Mouse (Mus musculus): ENCODE measurements around the gene Acoxl. TPM values are rescaled to one million over a fixed set of nuclear protein-coding genes. Genes with fewer than 3 reads are reported as not detected.

Gene Acoxl
- polyA plus RNA-seq, 1 experiment, result not detected

DNA sequence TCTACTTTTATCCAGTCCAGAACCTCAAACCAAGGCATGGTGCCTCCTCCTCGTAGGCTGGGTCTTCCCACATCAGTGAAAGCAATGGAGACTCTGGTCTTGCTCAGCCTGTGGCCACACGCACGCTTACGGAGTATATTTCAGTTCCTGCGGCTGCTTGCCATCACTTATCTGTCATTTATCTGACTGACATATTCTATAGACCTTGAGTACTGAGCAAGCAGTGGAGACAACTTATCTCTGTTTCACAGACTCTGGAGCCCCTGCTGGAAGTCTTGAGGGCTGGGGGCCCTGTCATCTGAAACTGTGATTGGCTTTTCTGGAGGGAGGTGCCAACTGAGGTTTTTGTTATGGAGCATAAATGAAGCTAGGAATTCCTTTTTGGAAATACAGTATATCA is 75.4 kb downstream of the Acoxl start:
- TF ChIP-seq POLR2A (IDR thresholded peaks at IDR 0.05; ENCODE audit: low read depth, low read length) (no peak), CTCF (IDR thresholded peaks at IDR 0.05; ENCODE audit: borderline replicate concordance, insufficient read depth, low read length) (no peak)
- Histone ChIP-seq H3K27ac (ENCODE audit: insufficient read depth, low read length) (no peak overlapping the region), H3K4me3 (ENCODE audit: insufficient read depth, low read length) (no peak overlapping the region), H3K4me1 (ENCODE audit: control insufficient read depth, insufficient read depth, low read length) (no peaks in the 10 kb centered on the region)

DNA sequence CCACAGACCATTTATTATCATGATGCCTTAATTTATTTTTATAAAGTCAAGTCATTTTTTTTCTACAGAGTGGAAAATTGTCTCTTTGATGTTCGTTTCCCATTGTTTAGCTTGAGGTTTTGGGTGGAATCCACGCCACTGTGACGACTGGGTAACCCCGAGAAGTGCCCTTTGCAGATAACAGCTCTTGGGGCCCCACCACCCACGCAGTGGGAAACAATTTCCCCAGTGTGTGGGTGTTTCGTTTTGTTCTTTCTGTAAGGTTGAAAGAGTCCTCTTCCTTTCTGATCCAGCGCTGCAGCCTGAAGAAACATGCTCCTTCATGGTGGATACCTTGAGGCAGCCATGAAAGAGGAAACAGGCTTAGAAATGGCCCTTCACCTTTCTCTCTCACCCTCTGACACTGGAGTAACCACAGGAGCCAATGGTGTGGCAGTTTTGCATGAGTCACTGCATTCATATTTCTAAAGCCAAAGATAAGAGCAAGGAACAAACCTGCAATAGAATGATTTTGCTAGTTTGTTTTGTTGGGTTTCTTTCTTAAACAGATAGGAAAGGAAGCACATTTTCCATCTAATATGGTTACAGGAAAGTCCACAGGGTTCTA is 78.2 kb downstream of the Acoxl start:
- H3K4me3 ChIP-seq (ENCODE audit: insufficient read depth, low read length), result no peak overlapping the region
- TF ChIP-seq CTCF (IDR thresholded peaks at IDR 0.05; ENCODE audit: borderline replicate concordance, insufficient read depth, low read length) (no peak), POLR2A (IDR thresholded peaks at IDR 0.05; ENCODE audit: low read depth, low read length) (no peak)
- H3K27ac ChIP-seq (ENCODE audit: insufficient read depth, low read length), result no peak overlapping the region
- no peaks in the 10 kb centered on the region for H3K4me1 ChIP-seq (ENCODE audit: control insufficient read depth, insufficient read depth, low read length)

- TF ChIP-seq POLR2A (IDR thresholded peaks at IDR 0.05; ENCODE audit: low read depth, low read length), result no peak
- no peak for TF ChIP-seq CTCF (IDR thresholded peaks at IDR 0.05; ENCODE audit: borderline replicate concordance, insufficient read depth, low read length)
- no peak overlapping the region for H3K4me3 ChIP-seq (ENCODE audit: insufficient read depth, low read length)
- no peak overlapping the region for H3K27ac ChIP-seq (ENCODE audit: insufficient read depth, low read length)
- H3K4me1 ChIP-seq (ENCODE audit: control insufficient read depth, insufficient read depth, low read length), result no peaks in the 10 kb centered on the region; the same call in 1 of the 2 replicates
Measured at GRCm38 (mm10) chr2:127919740-127920139, 81.1 kb downstream of the Acoxl start.

GRCm38 (mm10) chr2:127922036-127922901 is 83.6 kb downstream of the Acoxl start:
- TF ChIP-seq CTCF (IDR thresholded peaks at IDR 0.05; ENCODE audit: borderline replicate concordance, insufficient read depth, low read length) (no peak), POLR2A (IDR thresholded peaks at IDR 0.05; ENCODE audit: low read depth, low read length) (no peak)
- no peak overlapping the region for H3K27ac ChIP-seq (ENCODE audit: insufficient read depth, low read length)
- no peaks in the 10 kb centered on the region; the same call in 1 of the 2 replicates for H3K4me1 ChIP-seq (ENCODE audit: control insufficient read depth, insufficient read depth, low read length)
- H3K4me3 ChIP-seq (ENCODE audit: insufficient read depth, low read length), result no peak overlapping the region

DNA sequence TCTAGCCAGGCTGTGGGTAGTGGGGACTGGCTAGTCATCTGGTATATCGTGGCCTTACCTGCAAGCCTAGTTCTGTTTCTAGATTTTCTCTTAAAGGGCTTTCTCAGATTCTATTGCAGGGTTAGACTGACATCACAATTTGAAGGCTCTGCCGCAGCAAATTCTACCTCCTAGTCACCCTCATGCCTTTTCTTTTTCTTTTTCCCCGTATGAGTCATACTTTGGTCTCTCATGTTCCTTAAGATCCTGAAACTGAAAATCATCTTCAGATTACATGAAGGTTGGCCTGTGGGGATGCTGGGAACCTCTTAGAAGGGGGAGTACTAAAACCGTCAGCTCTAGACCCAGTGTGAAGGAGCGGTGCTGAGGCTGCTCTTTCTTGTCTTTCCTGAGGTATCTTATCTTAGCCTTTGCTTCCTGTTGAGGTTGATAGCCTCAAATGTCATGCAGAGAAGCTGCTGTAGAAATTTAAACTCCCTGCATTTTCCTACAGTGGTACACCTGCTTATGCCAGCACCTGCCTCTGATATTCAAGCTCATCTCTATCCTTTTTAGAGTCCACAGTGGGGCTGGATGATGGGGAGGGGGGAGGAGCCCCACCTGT is 84.5 kb downstream of the Acoxl start:
- no peak overlapping the region for H3K27ac ChIP-seq (ENCODE audit: insufficient read depth, low read length)
- no peak overlapping the region for H3K4me3 ChIP-seq (ENCODE audit: insufficient read depth, low read length)
- H3K4me1 ChIP-seq (ENCODE audit: control insufficient read depth, insufficient read depth, low read length), result no peaks in the 10 kb centered on the region; the same call in 1 of the 2 replicates
- no peak for TF ChIP-seq CTCF (IDR thresholded peaks at IDR 0.05; ENCODE audit: borderline replicate concordance, insufficient read depth, low read length)
- TF ChIP-seq POLR2A (IDR thresholded peaks at IDR 0.05; ENCODE audit: low read depth, low read length), result no peak

GRCm38 (mm10) chr2:127926679-127927324 is 88.1 kb downstream of the Acoxl start:
- Histone ChIP-seq H3K27ac (ENCODE audit: insufficient read depth, low read length) (no peak overlapping the region), H3K4me3 (ENCODE audit: insufficient read depth, low read length) (no peak overlapping the region), H3K4me1 (ENCODE audit: control insufficient read depth, insufficient read depth, low read length) (no peaks in the 10 kb centered on the region; the same call in 1 of the 2 replicates)
- TF ChIP-seq POLR2A (IDR thresholded peaks at IDR 0.05; ENCODE audit: low read depth, low read length) (no peak), CTCF (IDR thresholded peaks at IDR 0.05; ENCODE audit: borderline replicate concordance, insufficient read depth, low read length) (no peak)

GRCm38 (mm10) chr2:127927452-127928273 is 89.0 kb downstream of the Acoxl start:
- Histone ChIP-seq H3K27ac (ENCODE audit: insufficient read depth, low read length) (no peak overlapping the region), H3K4me3 (ENCODE audit: insufficient read depth, low read length) (no peak overlapping the region), H3K4me1 (ENCODE audit: control insufficient read depth, insufficient read depth, low read length) (no peaks in the 10 kb centered on the region; the same call in 1 of the 2 replicates)
- TF ChIP-seq POLR2A (IDR thresholded peaks at IDR 0.05; ENCODE audit: low read depth, low read length), result no peak
- TF ChIP-seq CTCF (IDR thresholded peaks at IDR 0.05; ENCODE audit: borderline replicate concordance, insufficient read depth, low read length), result no peak

DNA sequence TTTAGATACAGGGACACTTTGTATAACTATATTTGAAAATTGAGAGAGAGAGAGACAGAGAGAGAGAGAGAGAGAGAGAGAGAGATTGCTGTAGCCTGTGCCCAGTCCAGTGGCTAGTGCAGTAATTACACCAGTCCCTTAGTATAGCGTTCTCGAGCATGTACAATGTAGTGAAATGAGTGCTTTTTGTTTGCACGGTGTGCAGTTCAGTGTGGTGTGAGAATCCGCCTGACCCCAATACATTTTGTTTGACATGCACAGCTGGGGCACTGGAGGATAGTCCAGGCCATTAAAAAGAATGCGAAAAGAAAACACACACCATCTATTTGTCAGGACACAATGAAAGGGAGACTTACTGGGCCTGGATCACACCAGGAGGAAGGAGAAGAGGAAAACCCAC is 89.6 kb downstream of the Acoxl start:
- Histone ChIP-seq H3K4me1 (ENCODE audit: control insufficient read depth, insufficient read depth, low read length) (no peaks in the 10 kb centered on the region; the same call in 1 of the 2 replicates), H3K27ac (ENCODE audit: insufficient read depth, low read length) (no peak overlapping the region), H3K4me3 (ENCODE audit: insufficient read depth, low read length) (no peak overlapping the region)
- TF ChIP-seq CTCF (IDR thresholded peaks at IDR 0.05; ENCODE audit: borderline replicate concordance, insufficient read depth, low read length), result no peak

DNA sequence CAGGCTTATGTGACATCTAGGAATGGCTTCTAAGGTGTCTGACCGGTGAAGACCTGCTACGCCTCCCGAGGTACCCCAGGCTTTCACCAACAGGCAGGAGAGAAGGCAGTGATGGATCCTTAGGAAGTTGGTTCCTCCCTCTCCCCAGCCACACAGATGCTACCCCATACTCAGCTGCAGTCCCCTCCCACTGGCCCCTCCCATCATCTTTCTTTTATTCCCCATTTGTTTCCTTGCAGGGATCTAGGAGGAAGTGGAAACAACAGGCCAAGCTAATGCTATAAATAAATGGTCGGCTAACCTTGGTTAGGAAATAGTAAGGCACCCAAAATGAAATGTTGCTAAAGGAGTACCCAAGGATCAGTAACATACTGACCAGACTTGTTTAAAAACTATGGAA is 90.2 kb downstream of the Acoxl start:
- Histone ChIP-seq H3K4me1 (ENCODE audit: control insufficient read depth, insufficient read depth, low read length) (no peaks in the 10 kb centered on the region), H3K4me3 (ENCODE audit: insufficient read depth, low read length) (no peak overlapping the region), H3K27ac (ENCODE audit: insufficient read depth, low read length) (no peak overlapping the region)
- TF ChIP-seq POLR2A (IDR thresholded peaks at IDR 0.05; ENCODE audit: low read depth, low read length), result no peak
- no peak for TF ChIP-seq CTCF (IDR thresholded peaks at IDR 0.05; ENCODE audit: borderline replicate concordance, insufficient read depth, low read length)
